Mouse (Mus musculus): ENCODE measurements around the gene Ngf. TPM values are rescaled to one million over a fixed set of nuclear protein-coding genes. Genes with fewer than 3 reads are reported as not detected.

Ngf gene
- total and polyA plus RNA-seq, 3 experiments: not detected

DNA sequence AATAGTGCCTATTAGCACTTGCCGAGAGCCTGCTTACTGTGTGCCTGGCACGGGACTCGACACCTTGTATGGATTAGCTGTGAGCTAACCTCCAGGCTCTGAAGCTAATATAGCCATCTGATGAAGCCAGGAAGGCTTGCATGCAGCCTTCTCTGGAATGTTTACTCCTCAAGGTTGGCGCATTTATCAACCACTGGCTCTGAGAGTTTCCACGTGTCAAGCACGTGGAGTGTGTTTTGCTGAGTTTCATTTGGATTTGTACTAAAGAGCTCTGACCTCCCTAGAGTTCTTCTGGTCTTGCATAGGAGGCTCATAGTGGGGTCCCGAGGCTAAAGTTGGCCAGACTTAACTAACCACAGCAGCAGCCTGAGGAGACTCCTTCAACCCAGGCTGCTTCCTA, 55.2 kb downstream of the Ngf start:
- Histone ChIP-seq H3K4me3 (ENCODE audit: control insufficient read depth in 1 of 2, insufficient read depth in 1 of 2, low read depth in 2 of 2, low read length in 2 of 2) (no peak overlapping the region), H3K9me3 (replicated peaks; ENCODE audit: insufficient read depth, low read length) (no peaks in the 10 kb centered on the region), H3K4me1 (ENCODE audit: control insufficient read depth in 1 of 2, insufficient read depth in 2 of 2, low read length in 2 of 2) (no peaks in the 10 kb centered on the region), H3K9ac (ENCODE audit: control insufficient read depth, low read depth, low read length, poor library complexity, severe bottlenecking) (no peak overlapping the region), H3K79me2 (ENCODE audit: control insufficient read depth, insufficient read depth, low read length, poor library complexity) (no peaks in the 10 kb centered on the region), H3K27me3 (ENCODE audit: control insufficient read depth in 1 of 2, insufficient read depth in 2 of 2, low read length in 2 of 2) (no peaks in the 10 kb centered on the region), H3K36me3 (ENCODE audit: control insufficient read depth in 1 of 2, insufficient read depth in 2 of 2, low read length in 2 of 2) (no peaks in the 10 kb centered on the region), H3K27ac (ENCODE audit: control insufficient read depth, low read depth, low read length) (no peak overlapping the region)
- TF ChIP-seq MAX (IDR thresholded peaks at IDR 0.05; ENCODE audit: low read length): no peak
- TF ChIP-seq HCFC1 (IDR thresholded peaks at IDR 0.05; ENCODE audit: low read depth, low read length): no peak
- TF ChIP-seq MEF2A (IDR thresholded peaks at IDR 0.05; ENCODE audit: extremely low read depth, insufficient replicate concordance, low read depth, low read length, poor library complexity, severe bottlenecking): no peak
- TF ChIP-seq ZMIZ1 (IDR thresholded peaks at IDR 0.05; ENCODE audit: low read depth, low read length): no peak
- TF ChIP-seq GATA1 (IDR thresholded peaks at IDR 0.05; ENCODE audit: low read depth, low read length): no peak
- TF ChIP-seq GABPA (IDR thresholded peaks at IDR 0.05; ENCODE audit: low read depth, low read length): no peak
- no peak for TF ChIP-seq TAL1 (IDR thresholded peaks at IDR 0.05; ENCODE audit: low read length)
- TF ChIP-seq SIN3A (IDR thresholded peaks at IDR 0.05; ENCODE audit: low read length): no peak
- TF ChIP-seq KAT2A (conservative IDR thresholded peaks at IDR 0.05; ENCODE audit: low read depth, low read length): no peak
- no peak for TF ChIP-seq MYC (IDR thresholded peaks at IDR 0.05; ENCODE audit: low read depth, low read length)
- no peak for TF ChIP-seq POLR2AphosphoS2 (IDR thresholded peaks at IDR 0.05; ENCODE audit: low read length)
- TF ChIP-seq NRF1 (IDR thresholded peaks at IDR 0.05; ENCODE audit: insufficient read depth, low read depth, low read length, poor library complexity, severe bottlenecking): no peak
- TF ChIP-seq UBTF (IDR thresholded peaks at IDR 0.05; ENCODE audit: borderline replicate concordance, insufficient read depth, low read depth, low read length): no peak
- TF ChIP-seq TBP (IDR thresholded peaks at IDR 0.05; ENCODE audit: low read depth, low read length): no peak
- DNase-seq (ENCODE audit: low read depth, low spot score): no peak

DNA sequence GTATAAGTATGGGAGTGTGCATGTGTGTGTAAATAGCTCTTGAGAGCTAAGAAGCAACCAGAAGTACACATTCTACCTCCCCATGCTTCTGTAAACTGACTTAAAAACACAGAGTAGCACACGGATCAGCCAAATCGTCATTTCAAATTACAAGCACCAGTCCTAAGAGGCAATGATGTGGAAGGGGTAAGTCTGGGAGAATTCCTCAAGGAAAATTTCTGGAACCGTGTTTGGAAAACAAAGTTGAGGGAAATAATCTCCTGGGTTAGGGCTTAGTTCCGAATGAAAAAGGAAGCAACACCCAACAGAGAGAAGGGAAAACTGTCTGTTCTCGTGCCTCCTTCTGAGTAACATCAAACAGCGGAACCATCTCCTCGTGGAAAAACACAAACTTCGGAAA, 56.1 kb downstream of the Ngf start:
- Histone ChIP-seq H3K27ac (ENCODE audit: control insufficient read depth, low read depth, low read length) (no peak overlapping the region), H3K79me2 (ENCODE audit: control insufficient read depth, insufficient read depth, low read length, poor library complexity) (no peaks in the 10 kb centered on the region), H3K4me3 (ENCODE audit: control insufficient read depth in 1 of 2, insufficient read depth in 1 of 2, low read depth in 2 of 2, low read length in 2 of 2) (no peak overlapping the region), H3K4me1 (ENCODE audit: control insufficient read depth in 1 of 2, insufficient read depth in 2 of 2, low read length in 2 of 2) (no peaks in the 10 kb centered on the region), H3K9ac (ENCODE audit: control insufficient read depth, low read depth, low read length, poor library complexity, severe bottlenecking) (no peak overlapping the region), H3K27me3 (ENCODE audit: control insufficient read depth in 1 of 2, insufficient read depth in 2 of 2, low read length in 2 of 2) (no peaks in the 10 kb centered on the region), H3K36me3 (ENCODE audit: control insufficient read depth in 1 of 2, insufficient read depth in 2 of 2, low read length in 2 of 2) (no peaks in the 10 kb centered on the region), H3K9me3 (replicated peaks; ENCODE audit: insufficient read depth, low read length) (no peaks in the 10 kb centered on the region)
- no peak for DNase-seq (ENCODE audit: low read depth, low spot score)
- TF ChIP-seq CHD1 (IDR thresholded peaks at IDR 0.05; ENCODE audit: low read depth, low read length) (no peak), RAD21 (IDR thresholded peaks at IDR 0.05; ENCODE audit: low read depth, low read length) (no peak), ZMIZ1 (IDR thresholded peaks at IDR 0.05; ENCODE audit: low read depth, low read length) (no peak), ZNF384 (IDR thresholded peaks at IDR 0.05; ENCODE audit: low read depth, low read length) (no peak)
